Mouse (Mus musculus) heart, embryonic 15.5 days (tissue): Measurements from ENCODE around the gene Arhgef18. TPM values are rescaled to one million over a fixed set of nuclear protein-coding genes. Genes with fewer than 3 reads are reported as not detected.

Experiments
- ATAC-seq: fragments of 200-750 bp; cut with Nextera tagmentation; replicated peaks from 2 replicates; pipeline ENCODE4 v1.8.0; 2017; ENCODE audit warnings: low read depth, moderate TSS enrichment; ENCODE audit not compliant: insufficient number of reproducible peaks, insufficient read depth, low FRiP score
- H3K27ac ChIP-seq: fragments of 300-500 bp; sonication (generic); 2 replicates; pipeline ENCODE4 v1.5.1; 2015; ENCODE audit warnings: mild to moderate bottlenecking, inconsistent platforms
- H3K27me3 ChIP-seq: fragments of 300-500 bp; sonication (generic); 2 replicates; pipeline ENCODE4 v1.6.1; 2015; ENCODE audit warnings: inconsistent platforms
- H3K36me3 ChIP-seq: fragments of 300-500 bp; sonication (generic); 2 replicates; pipeline ENCODE4 v1.6.1; 2015; ENCODE audit warnings: mild to moderate bottlenecking, inconsistent platforms
- H3K4me1 ChIP-seq: fragments of 300-500 bp; sonication (generic); replicated peaks from 2 replicates; pipeline ENCODE4 v1.6.1; 2015; ENCODE audit warnings: inconsistent platforms
- H3K4me2 ChIP-seq: fragments of 300-500 bp; sonication (generic); 2 replicates; pipeline ENCODE4 v1.6.1; 2015; ENCODE audit warnings: inconsistent platforms, mild to moderate bottlenecking, moderate library complexity
- H3K4me3 ChIP-seq: fragments of 300-500 bp; sonication (generic); 2 replicates; pipeline ENCODE4 v1.5.1; 2015; ENCODE audit warnings: mild to moderate bottlenecking, inconsistent platforms
- H3K9ac ChIP-seq: fragments of 300-500 bp; sonication (generic); 2 replicates; pipeline ENCODE4 v1.6.1; 2015; ENCODE audit warnings: mild to moderate bottlenecking, inconsistent platforms
- H3K9me3 ChIP-seq: fragments of 300-500 bp; sonication (generic); replicated peaks from 2 replicates; pipeline ENCODE4 v1.6.1; 2016; ENCODE audit warnings: inconsistent platforms
- WGBS: fragments of 180-500 bp; shearing (Covaris S2); methylation state at CpG from one replicate; pipeline ENCODE4 v1.1.7; 2015; ENCODE audit warnings: mixed read lengths; 5-methylcytosine and 5-hydroxymethylcytosine counted together
- polyA plus RNA-seq: library from polyadenylated mRNA; unstranded; fragments of >200 nt; fragmentation: Nextera tagmentation; extraction: Ambion mirVana; gene quantifications from 2 replicates; pipeline ENCODE4 v1.2.1, GENCODE M21; 2015

The Arhgef18 gene
- polyA plus RNA-seq, 1 experiment from 2014 or later, result 4.1 TPM

- Histone ChIP-seq H3K4me1 (peaks cover 28% of the 10 kb centered on the region), H3K9me3 (no peaks in the 10 kb centered on the region), H3K36me3 (no peaks in the 10 kb centered on the region), H3K27me3 (no peaks in the 10 kb centered on the region), H3K27ac (peak overlapping the region; percentile 37), H3K4me3 (no peak overlapping the region), H3K4me2 (no peak overlapping the region), H3K9ac (no peak overlapping the region)
- ATAC-seq, result no peak
- WGBS, result 66% methylated on average over 10 of the region's 10 CpGs
Observed at GRCm38 (mm10) chr8:3420105-3420706, 27.4 kb downstream of the Arhgef18 start.

- Histone ChIP-seq H3K27me3 (no peaks in the 10 kb centered on the region), H3K4me1 (peaks cover 28% of the 10 kb centered on the region), H3K4me2 (no peak overlapping the region), H3K9ac (no peak overlapping the region), H3K36me3 (no peaks in the 10 kb centered on the region), H3K4me3 (no peak overlapping the region), H3K9me3 (no peaks in the 10 kb centered on the region), H3K27ac (no peak overlapping the region)
- 81% methylated on average over 5 of the region's 5 CpGs for WGBS
- ATAC-seq, result no peak
Observed at GRCm38 (mm10) chr8:3421507-3421906, 28.7 kb downstream of the Arhgef18 start.

GRCm38 (mm10) chr8:3425217-3425616, 32.4 kb downstream of the Arhgef18 start:
- Histone ChIP-seq H3K4me3 (no peak overlapping the region), H3K9me3 (no peaks in the 10 kb centered on the region), H3K27me3 (no peaks in the 10 kb centered on the region), H3K9ac (no peak overlapping the region), H3K4me1 (peaks cover 3% of the 10 kb centered on the region; the same call in 1 of the 2 replicates), H3K4me2 (no peak overlapping the region), H3K27ac (no peak overlapping the region), H3K36me3 (peaks cover 7% of the 10 kb centered on the region; the same call in 1 of the 2 replicates)
- ATAC-seq, result no peak
- WGBS, result 87% methylated on average over 5 of the region's 5 CpGs

- WGBS, result 82% methylated on average over 3 of the region's 3 CpGs
- Histone ChIP-seq H3K27me3 (no peaks in the 10 kb centered on the region), H3K4me2 (no peak overlapping the region), H3K4me1 (no peaks in the 10 kb centered on the region), H3K9me3 (no peaks in the 10 kb centered on the region), H3K9ac (no peak overlapping the region), H3K4me3 (no peak overlapping the region), H3K27ac (no peak overlapping the region), H3K36me3 (peaks cover 13% of the 10 kb centered on the region)
- no peak for ATAC-seq
Observed at GRCm38 (mm10) chr8:3426211-3426610, 33.4 kb downstream of the Arhgef18 start.

- no peaks in the 10 kb centered on the region for H3K27me3 ChIP-seq
- no peak for ATAC-seq
- H3K4me2 ChIP-seq, result no peak overlapping the region
- H3K9me3 ChIP-seq, result no peaks in the 10 kb centered on the region
- H3K27ac ChIP-seq, result no peak overlapping the region
- no peaks in the 10 kb centered on the region for H3K4me1 ChIP-seq
- H3K9ac ChIP-seq, result no peak overlapping the region
- H3K36me3 ChIP-seq, result peaks cover 31% of the 10 kb centered on the region
- H3K4me3 ChIP-seq, result no peak overlapping the region
- WGBS, result 76% methylated on average over 2 of the region's 2 CpGs
Observed at GRCm38 (mm10) chr8:3428426-3428825, 35.6 kb downstream of the Arhgef18 start.

- ATAC-seq, result no peak
- Histone ChIP-seq H3K36me3 (peaks cover 34% of the 10 kb centered on the region), H3K4me2 (no peak overlapping the region), H3K27me3 (no peaks in the 10 kb centered on the region), H3K4me1 (no peaks in the 10 kb centered on the region), H3K9me3 (no peaks in the 10 kb centered on the region), H3K4me3 (no peak overlapping the region), H3K9ac (no peak overlapping the region), H3K27ac (no peak overlapping the region)
- 54% methylated on average over 2 of the region's 2 CpGs for WGBS
Observed at GRCm38 (mm10) chr8:3429966-3430365, 37.2 kb downstream of the Arhgef18 start.

- Histone ChIP-seq H3K27ac (no peak overlapping the region), H3K9ac (no peak overlapping the region), H3K27me3 (no peaks in the 10 kb centered on the region), H3K4me1 (no peaks in the 10 kb centered on the region), H3K4me2 (no peak overlapping the region), H3K36me3 (peaks cover 41% of the 10 kb centered on the region), H3K9me3 (no peaks in the 10 kb centered on the region), H3K4me3 (no peak overlapping the region)
- ATAC-seq, result no peak
- WGBS, result 80% methylated on average over 3 of the region's 3 CpGs
Observed at GRCm38 (mm10) chr8:3431113-3431512, 38.3 kb downstream of the Arhgef18 start.

- Histone ChIP-seq H3K27me3 (no peaks in the 10 kb centered on the region), H3K36me3 (peaks cover 60% of the 10 kb centered on the region), H3K27ac (no peak overlapping the region), H3K4me3 (no peak overlapping the region), H3K9me3 (no peaks in the 10 kb centered on the region), H3K4me1 (no peaks in the 10 kb centered on the region), H3K4me2 (no peak overlapping the region), H3K9ac (no peak overlapping the region)
- 81% methylated on average over 6 of the region's 6 CpGs for WGBS
- ATAC-seq, result no peak
Observed at GRCm38 (mm10) chr8:3436492-3436891, 43.7 kb downstream of the Arhgef18 start.

GRCm38 (mm10) chr8:3439510-3439909, 46.7 kb downstream of the Arhgef18 start:
- no peak overlapping the region for H3K4me3 ChIP-seq
- peaks cover 44% of the 10 kb centered on the region for H3K36me3 ChIP-seq
- no peak overlapping the region for H3K9ac ChIP-seq
- no peak overlapping the region for H3K4me2 ChIP-seq
- 73% methylated on average over 12 of the region's 12 CpGs for WGBS
- no peaks in the 10 kb centered on the region for H3K27me3 ChIP-seq
- no peak for ATAC-seq
- no peaks in the 10 kb centered on the region for H3K9me3 ChIP-seq
- no peaks in the 10 kb centered on the region for H3K4me1 ChIP-seq
- H3K27ac ChIP-seq, result no peak overlapping the region

GRCm38 (mm10) chr8:3449226-3449625, 56.4 kb downstream of the Arhgef18 start:
- Histone ChIP-seq H3K27me3 (no peaks in the 10 kb centered on the region), H3K36me3 (peaks cover 59% of the 10 kb centered on the region), H3K4me1 (no peaks in the 10 kb centered on the region), H3K27ac (no peak overlapping the region), H3K9ac (no peak overlapping the region), H3K4me2 (no peak overlapping the region), H3K4me3 (no peak overlapping the region), H3K9me3 (no peaks in the 10 kb centered on the region)
- WGBS, result 87% methylated on average over 2 of the region's 2 CpGs
- ATAC-seq, result no peak

GRCm38 (mm10) chr8:3450670-3451069, 57.9 kb downstream of the Arhgef18 start:
- Histone ChIP-seq H3K36me3 (peaks cover 73% of the 10 kb centered on the region), H3K27ac (no peak overlapping the region), H3K27me3 (no peaks in the 10 kb centered on the region), H3K4me1 (no peaks in the 10 kb centered on the region), H3K4me2 (no peak overlapping the region), H3K9ac (no peak overlapping the region), H3K9me3 (no peaks in the 10 kb centered on the region), H3K4me3 (no peak overlapping the region)
- WGBS, result 32% methylated on average over 5 of the region's 5 CpGs
- no peak for ATAC-seq

- Histone ChIP-seq H3K9me3 (no peaks in the 10 kb centered on the region), H3K27ac (no peak overlapping the region), H3K27me3 (no peaks in the 10 kb centered on the region), H3K9ac (no peak overlapping the region), H3K4me3 (no peak overlapping the region), H3K36me3 (peaks cover 82% of the 10 kb centered on the region), H3K4me1 (no peaks in the 10 kb centered on the region), H3K4me2 (no peak overlapping the region)
- no peak for ATAC-seq
- 95% methylated on average over 25 of the region's 25 CpGs for WGBS
Observed at GRCm38 (mm10) chr8:3451992-3452391, 59.2 kb downstream of the Arhgef18 start.
